Mouse (Mus musculus) CH12.LX (cell line): ENCODE data around the gene Tyms. TPM values are rescaled to one million over a fixed set of nuclear protein-coding genes. Genes with fewer than 3 reads are reported as not detected.

ENCODE experiments used
- DNase-seq: peaks from one replicate; pipeline ENCODE4 v3.0.0-alpha.2; 2013; ENCODE audit errors: extremely low read depth
- H3K27ac ChIP-seq: 2 replicates; pipeline ENCODE4 v1.5.1; 2012; ENCODE audit warnings: low read depth, mild to moderate bottlenecking, control low read depth, moderate library complexity; ENCODE audit not compliant: insufficient read depth
- H3K27me3 ChIP-seq: replicated peaks from 2 replicates; pipeline ENCODE3; 2012; ENCODE audit warnings: inconsistent platforms
- H3K36me3 ChIP-seq, 2 experiments: replicated peaks in 1 of 2; 2 replicates each; pipeline versions ENCODE3 to v1.6.1; 2012; ENCODE audit warnings: inconsistent platforms in 1 of 2, low read length in 1 of 2, mild to moderate bottlenecking in 1 of 2, mixed read lengths in 1 of 2, moderate library complexity in 1 of 2; ENCODE audit not compliant: control insufficient read depth in 1 of 2, insufficient read depth in 1 of 2
- H3K4me1 ChIP-seq, 2 experiments: 2 replicates each; pipeline ENCODE4 v1.6.1; 2012; ENCODE audit warnings: inconsistent platforms in 1 of 2, moderate library complexity in 1 of 2; ENCODE audit not compliant: insufficient read depth in 2 of 2, control insufficient read depth in 1 of 2
- H3K4me2 ChIP-seq: 2 replicates; pipeline ENCODE4 v1.6.1; 2012; ENCODE audit warnings: low read depth, mild to moderate bottlenecking, control low read depth; ENCODE audit not compliant: poor library complexity, insufficient read depth, severe bottlenecking
- H3K4me3 ChIP-seq, 3 experiments: fragments of 150-350 bp in 1 of 3; sonication (generic) in 1 of 3; replicated peaks in 1 of 3; 2 replicates each; pipeline versions ENCODE3 to v1.5.1; 2011 to 2012; ENCODE audit warnings: low read depth in 2 of 3, low read length in 2 of 3, mild to moderate bottlenecking in 2 of 3, moderate library complexity in 2 of 3, control low read depth in 1 of 3, improper control_type of control experiment in 1 of 3, inconsistent platforms in 1 of 3, mixed read lengths in 1 of 3; ENCODE audit not compliant: poor library complexity in 1 of 3
- H3K79me2 ChIP-seq: replicated peaks from 2 replicates; pipeline ENCODE4 v1.6.1; 2012; ENCODE audit warnings: mild to moderate bottlenecking, moderate library complexity; ENCODE audit not compliant: control insufficient read depth, poor library complexity, insufficient read depth, severe bottlenecking; ENCODE audit errors: extremely low read depth
- H3K9ac ChIP-seq: 2 replicates; pipeline ENCODE4 v1.6.1; 2012; ENCODE audit warnings: low read depth, mild to moderate bottlenecking, control low read depth, moderate library complexity; ENCODE audit not compliant: insufficient read depth
- H3K9me3 ChIP-seq: replicated peaks from 2 replicates; pipeline ENCODE3; 2012; ENCODE audit warnings: low read length, inconsistent platforms, mixed read lengths
- CHD1 ChIP-seq: IDR thresholded peaks from 2 replicates; pipeline ENCODE4 v1.6.1; 2012; ENCODE audit warnings: low read depth, low read length, improper control_type of control experiment, inconsistent platforms
- CHD2 ChIP-seq: IDR thresholded peaks from 2 replicates; pipeline ENCODE4 v1.6.1; 2011; ENCODE audit warnings: low read length, improper control_type of control experiment
- CTCF ChIP-seq, 2 experiments: IDR thresholded peaks in 1 of 2; conservative IDR thresholded peaks in 1 of 2; 2 replicates each; pipeline ENCODE4 v1.5.1; 2011 to 2012; ENCODE audit warnings: low read depth in 2 of 2, low read length in 2 of 2, improper control_type of control experiment in 1 of 2, inconsistent platforms in 1 of 2, mild to moderate bottlenecking in 1 of 2, moderate library complexity in 1 of 2
- EP300 ChIP-seq: IDR thresholded peaks from 2 replicates; pipeline ENCODE4 v1.6.1; 2011; ENCODE audit warnings: low read length, improper control_type of control experiment
- ETS1 ChIP-seq: conservative IDR thresholded peaks from 2 replicates; pipeline ENCODE4 v1.6.1; 2012; ENCODE audit warnings: low read depth, mild to moderate bottlenecking, inconsistent platforms, low read length, improper control_type of control experiment, moderate library complexity
- IRF4 ChIP-seq: IDR thresholded peaks from 2 replicates; pipeline ENCODE4 v1.6.1; 2014; ENCODE audit warnings: low read depth, mild to moderate bottlenecking, inconsistent platforms, low read length, improper control_type of control experiment
- JUN ChIP-seq: IDR thresholded peaks from 2 replicates; pipeline ENCODE4 v1.6.1; 2011; ENCODE audit warnings: low read depth, mild to moderate bottlenecking, low read length, improper control_type of control experiment, moderate library complexity; ENCODE audit not compliant: insufficient read depth
- JUND ChIP-seq: conservative IDR thresholded peaks from 2 replicates; pipeline ENCODE4 v1.6.1; 2011; ENCODE audit warnings: low read depth, low read length, improper control_type of control experiment
- KAT2A ChIP-seq: IDR thresholded peaks from 2 replicates; pipeline ENCODE4 v1.6.1; 2012; ENCODE audit warnings: low read length, improper control_type of control experiment, inconsistent platforms; ENCODE audit not compliant: insufficient replicate concordance
- MAX ChIP-seq: IDR thresholded peaks from 2 replicates; pipeline ENCODE4 v1.6.1; 2011; ENCODE audit warnings: low read length, improper control_type of control experiment
- MAZ ChIP-seq: IDR thresholded peaks from 2 replicates; pipeline ENCODE4 v1.6.1; 2012; ENCODE audit warnings: low read depth, mild to moderate bottlenecking, inconsistent platforms, low read length, improper control_type of control experiment, moderate library complexity
- MXI1 ChIP-seq: IDR thresholded peaks from 2 replicates; pipeline ENCODE4 v1.6.1; 2011; ENCODE audit warnings: mild to moderate bottlenecking, low read depth, low read length, improper control_type of control experiment
- MYC ChIP-seq: IDR thresholded peaks from 2 replicates; pipeline ENCODE4 v1.6.1; 2011; ENCODE audit warnings: low read depth, mild to moderate bottlenecking, improper control_type of control experiment, low read length
- NELFE ChIP-seq: IDR thresholded peaks from 2 replicates; pipeline ENCODE4 v1.6.1; 2011; ENCODE audit warnings: low read depth, low read length, improper control_type of control experiment
- NRF1 ChIP-seq: IDR thresholded peaks from 2 replicates; pipeline ENCODE4 v1.6.1; 2014; ENCODE audit warnings: low read depth, mild to moderate bottlenecking, inconsistent platforms, low read length, improper control_type of control experiment, moderate library complexity
- PAX5 ChIP-seq: IDR thresholded peaks from 2 replicates; pipeline ENCODE4 v1.6.1; 2012; ENCODE audit warnings: low read length, inconsistent platforms, mixed read lengths
- POLR2AphosphoS2 ChIP-seq: IDR thresholded peaks from 2 replicates; pipeline ENCODE4 v1.6.1; 2011; ENCODE audit warnings: low read depth, low read length, improper control_type of control experiment
- RAD21 ChIP-seq: IDR thresholded peaks from 2 replicates; pipeline ENCODE4 v1.6.1; 2011; ENCODE audit warnings: low read depth, mild to moderate bottlenecking, low read length, improper control_type of control experiment, moderate library complexity
- SIN3A ChIP-seq: IDR thresholded peaks from 2 replicates; pipeline ENCODE4 v1.6.1; 2012; ENCODE audit warnings: low read length, improper control_type of control experiment, inconsistent platforms
- SMC3 ChIP-seq: IDR thresholded peaks from 2 replicates; pipeline ENCODE4 v1.6.1; 2011; ENCODE audit warnings: low read depth, low read length, improper control_type of control experiment
- TBP ChIP-seq: conservative IDR thresholded peaks from 2 replicates; pipeline ENCODE4 v1.6.1; 2011; ENCODE audit warnings: low read depth, low read length, improper control_type of control experiment
- TCF12 ChIP-seq: IDR thresholded peaks from 2 replicates; pipeline ENCODE4 v1.6.1; 2014; ENCODE audit warnings: low read depth, mild to moderate bottlenecking, inconsistent platforms, low read length, improper control_type of control experiment
- UBTF ChIP-seq: IDR thresholded peaks from 2 replicates; pipeline ENCODE4 v1.6.1; 2012; ENCODE audit warnings: low read depth, mild to moderate bottlenecking, inconsistent platforms, low read length, improper control_type of control experiment, moderate library complexity
- USF1 ChIP-seq: IDR thresholded peaks from 2 replicates; pipeline ENCODE4 v1.6.1; 2014; ENCODE audit warnings: low read depth, mild to moderate bottlenecking, inconsistent platforms, low read length, improper control_type of control experiment
- ZC3H11A ChIP-seq: IDR thresholded peaks from 2 replicates; pipeline ENCODE4 v1.6.1; 2012; ENCODE audit warnings: low read depth, mild to moderate bottlenecking, inconsistent platforms, low read length, improper control_type of control experiment
- ZNF384 ChIP-seq: IDR thresholded peaks from 2 replicates; pipeline ENCODE4 v1.6.1; 2012; ENCODE audit warnings: low read depth, low read length, improper control_type of control experiment, inconsistent platforms
- dilution Hi-C: fragments of 300-500 bp; cut with MboI; formaldehyde crosslinking; loops from 2 replicates; pipeline ENCODE4 v1.14.3; 2020; ENCODE audit warnings: low sequenced_read_pairs; ENCODE audit not compliant: extremely low pct_unique_long_range_greater_than_20kb, extremely low pct_ligation_motif_present
- in situ Hi-C: fragments of 300-500 bp; cut with MboI; formaldehyde crosslinking; loops from 3 replicates; pipeline ENCODE4 v1.14.3; 2019; ENCODE audit warnings: low sequenced_read_pairs, low pct_ligation_motif_present, low pct_unique_long_range_greater_than_20kb, mixed read lengths
- polyA plus RNA-seq: library from polyadenylated mRNA; unstranded; fragments of >175 nt; gene quantifications from 2 replicates; pipeline ENCODE4 v1.2.1, GENCODE M21; 2012; ENCODE audit warnings: low read depth; ENCODE audit not compliant: insufficient read length
- total RNA-seq, 2 experiments: library from RNA; depleted of rRNA; stranded (reverse); fragments of 300-350 nt in 1 of 2; fragments of >200 nt in 1 of 2; gene quantifications; 2 replicates each; pipeline ENCODE4 v1.2.3; 2012 to 2014

Tyms gene
- total and polyA plus RNA-seq, 3 experiments: 153 to 260 (median 193) TPM

DNA sequence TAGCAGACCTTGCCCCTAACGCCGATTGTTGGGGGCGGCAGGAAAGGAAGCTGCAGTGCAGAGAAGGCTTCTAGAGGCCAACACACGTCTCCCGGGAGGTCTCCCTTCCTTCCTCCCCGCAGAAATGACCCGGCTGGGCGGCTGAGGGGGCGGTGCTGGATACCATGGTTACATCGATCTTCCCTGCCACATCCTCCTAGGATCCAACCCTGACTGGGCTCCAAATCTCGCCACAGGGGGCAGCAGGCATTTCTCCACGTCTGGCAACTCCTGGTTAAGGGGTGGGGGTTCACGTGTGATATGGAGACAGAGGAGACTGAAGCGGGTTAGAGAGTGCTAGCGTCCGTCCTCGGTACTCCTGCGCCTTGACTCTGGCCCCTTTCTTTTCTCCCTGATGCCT is 37.7 kb upstream of the Tyms start:
- in situ Hi-C loops: no loop called here
- H3K27me3 ChIP-seq: no peaks in the 10 kb centered on the region
- no peak overlapping the region for H3K4me3 ChIP-seq
- peaks cover 12% of the 10 kb centered on the region for H3K9me3 ChIP-seq
- H3K9ac ChIP-seq: no peak overlapping the region
- no peak overlapping the region for H3K4me2 ChIP-seq
- no peak overlapping the region for H3K27ac ChIP-seq
- H3K79me2 ChIP-seq: no peaks in the 10 kb centered on the region
- peaks cover 0 to 9% of the 10 kb centered on the region in 2 experiments for H3K36me3 ChIP-seq
- DNase-seq: no peak
- peaks cover 2 to 7% of the 10 kb centered on the region in 2 experiments; a peak in 1 of 4 replicates for H3K4me1 ChIP-seq
- dilution Hi-C loops: no loop called here
- TF ChIP-seq TCF12 (no peak), NRF1 (no peak), EP300 (no peak), ZC3H11A (no peak), KAT2A (no peak), SIN3A (no peak), CHD1 (no peak), CTCF (conservative IDR thresholded peaks at IDR 0.05 in 1 of 2, IDR thresholded peaks at IDR 0.05 in 1 of 2; ENCODE audit: low read depth in 2 of 2, low read length in 2 of 2) (no peak), MAX (no peak), UBTF (no peak), POLR2AphosphoS2 (no peak), IRF4 (no peak), MXI1 (no peak), RAD21 (no peak), TBP (no peak), PAX5 (no peak), MYC (no peak)

DNA sequence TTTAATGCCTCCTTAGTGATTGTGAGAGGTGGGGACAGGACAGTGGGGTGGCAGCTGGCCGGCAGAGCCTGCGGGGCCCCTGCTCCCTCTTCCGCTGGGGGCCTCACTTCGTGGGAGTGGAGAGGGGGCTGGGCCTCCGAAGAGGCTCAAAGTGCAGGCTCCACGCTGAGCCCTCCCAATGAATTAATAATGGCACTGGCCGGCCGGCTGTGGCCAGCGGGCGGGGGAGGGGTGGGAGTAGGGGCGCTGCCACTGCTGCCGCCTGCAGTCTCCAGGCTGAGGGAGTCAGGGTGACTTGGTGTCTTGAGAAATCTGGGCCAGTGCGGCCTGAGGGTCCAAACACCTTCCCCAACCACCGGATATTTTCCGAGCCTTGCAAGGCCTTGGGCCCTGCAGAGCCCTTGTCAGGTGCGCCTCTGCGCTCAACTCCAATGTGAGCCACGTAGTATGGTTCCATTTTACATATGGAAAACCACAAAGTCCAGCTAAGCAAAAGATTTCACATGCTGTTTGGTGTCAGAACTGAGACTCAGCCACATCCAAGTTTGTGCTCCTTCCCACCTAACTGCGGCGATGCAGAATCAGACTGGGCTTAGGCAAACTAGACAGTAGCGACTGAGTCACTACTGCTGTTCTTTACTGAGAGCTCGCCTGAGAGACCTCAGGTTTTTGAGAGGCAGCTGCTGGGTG is 37.1 kb upstream of the Tyms start:
- Histone ChIP-seq H3K27me3 (peaks cover 2% of the 10 kb centered on the region), H3K4me2 (no peak overlapping the region), H3K4me3 (no peak overlapping the region), H3K36me3 (peaks cover 0 to 4% of the 10 kb centered on the region in 2 experiments), H3K27ac (no peak overlapping the region), H3K4me1 (peaks cover 2 to 7% of the 10 kb centered on the region in 2 experiments; a peak in 1 of 4 replicates), H3K79me2 (no peaks in the 10 kb centered on the region), H3K9me3 (peaks cover 12% of the 10 kb centered on the region), H3K9ac (no peak overlapping the region)
- in situ Hi-C loops: no loop called here
- no peak for DNase-seq
- dilution Hi-C loops: no loop called here
- no peak for TF ChIP-seq SIN3A
- TF ChIP-seq CHD1: no peak
- TF ChIP-seq EP300: no peak
- TF ChIP-seq TBP: no peak
- no peak for TF ChIP-seq CTCF (conservative IDR thresholded peaks at IDR 0.05 in 1 of 2, IDR thresholded peaks at IDR 0.05 in 1 of 2; ENCODE audit: low read depth in 2 of 2, low read length in 2 of 2)
- no peak for TF ChIP-seq MAZ
- TF ChIP-seq SMC3: no peak
- TF ChIP-seq ZNF384: no peak
- no peak for TF ChIP-seq MAX
- TF ChIP-seq MYC: no peak
- no peak for TF ChIP-seq MXI1
- TF ChIP-seq RAD21: no peak
- TF ChIP-seq USF1: no peak
- TF ChIP-seq JUND: no peak
- TF ChIP-seq JUN: no peak
- no peak for TF ChIP-seq NELFE
- TF ChIP-seq ETS1: no peak
- TF ChIP-seq CHD2: no peak
